19 mouse cellular contexts compared by ENCODE assay signal in the genomic region with DNA sequence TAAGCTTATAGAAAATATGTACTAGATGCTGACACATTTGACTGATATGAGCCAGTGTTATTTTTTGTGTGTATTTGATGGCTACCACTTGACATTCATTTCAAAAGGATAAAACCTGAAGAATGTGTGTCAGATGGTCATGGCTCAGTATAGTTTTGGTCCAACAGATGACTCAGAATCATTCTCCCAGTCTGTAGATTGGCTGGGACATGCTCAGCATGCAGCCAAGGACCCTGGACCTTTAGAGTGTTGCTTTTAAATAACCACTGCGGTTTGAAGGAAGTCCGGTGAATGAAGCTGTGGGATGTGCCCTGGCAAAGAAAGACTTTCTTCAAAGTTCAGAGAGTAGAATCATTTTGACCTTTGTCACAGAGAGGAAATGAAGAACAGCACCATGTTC.
"Had no signal": no experiment of that assay in that cellular context is flagged by ENCODE, and none has a peak within 500 bp of the region (broad histone marks: within the 10 kb centered on the region; RNA-seq: fewer than 3 reads in every experiment).

No protein-coding gene starts in this region.

- H3K27ac ChIP-seq: lung, embryonic 15.5 days; macrophage; midbrain, embryonic 13.5 days; midbrain, embryonic 15.5 days; neural tube, embryonic 13.5 days; neural tube, embryonic 15.5 days; stomach, embryonic 15.5 days; stomach, postnatal 0 days had no signal

- H3K9me3 ChIP-seq: lung, embryonic 15.5 days; megakaryocyte, embryonic 14.5 days; midbrain, embryonic 13.5 days; midbrain, embryonic 15.5 days; neural tube, embryonic 13.5 days; neural tube, embryonic 15.5 days; stomach, embryonic 15.5 days had no signal

- H3K4me1 ChIP-seq: lung, embryonic 15.5 days; megakaryocyte, embryonic 14.5 days; midbrain, embryonic 13.5 days; midbrain, embryonic 15.5 days; neural tube, embryonic 13.5 days; neural tube, embryonic 15.5 days; stomach, embryonic 15.5 days had no signal

- H3K36me3 ChIP-seq: lung, embryonic 15.5 days; midbrain, embryonic 13.5 days; midbrain, embryonic 15.5 days; neural tube, embryonic 13.5 days; neural tube, embryonic 15.5 days; stomach, embryonic 15.5 days had no signal

- H3K9ac ChIP-seq: liver, postnatal 0 days; lung, embryonic 15.5 days; midbrain, embryonic 13.5 days; midbrain, embryonic 15.5 days; neural tube, embryonic 13.5 days; neural tube, embryonic 15.5 days; stomach, embryonic 15.5 days had no signal

- DNase-seq: liver, postnatal 0 days; lung, adult 2 months; lung, postnatal 14 days; lung, postnatal 36 days; retina, postnatal 1 day; right cerebral cortex, adult 18-20 months; thymus, adult 2 months; thymus, postnatal 36 days had no signal

- H3K4me3 ChIP-seq: lung, embryonic 15.5 days; megakaryocyte, embryonic 14.5 days; midbrain, embryonic 13.5 days; midbrain, embryonic 15.5 days; neural tube, embryonic 13.5 days; neural tube, embryonic 15.5 days; stomach, embryonic 15.5 days had no signal

- ATAC-seq: liver, postnatal 0 days; lung, postnatal 0 days; midbrain, embryonic 13.5 days; midbrain, embryonic 15.5 days had no signal

- H3K27me3 ChIP-seq: lung, embryonic 15.5 days; megakaryocyte, embryonic 14.5 days; midbrain, embryonic 15.5 days; stomach, embryonic 15.5 days had no signal

- H3K4me2 ChIP-seq: lung, embryonic 15.5 days; midbrain, embryonic 11.5 days; midbrain, embryonic 13.5 days; midbrain, embryonic 15.5 days; neural tube, embryonic 13.5 days; neural tube, embryonic 15.5 days; stomach, embryonic 15.5 days had no signal
